Mouse (Mus musculus): ENCODE measurements around the gene Mif.

DNA sequence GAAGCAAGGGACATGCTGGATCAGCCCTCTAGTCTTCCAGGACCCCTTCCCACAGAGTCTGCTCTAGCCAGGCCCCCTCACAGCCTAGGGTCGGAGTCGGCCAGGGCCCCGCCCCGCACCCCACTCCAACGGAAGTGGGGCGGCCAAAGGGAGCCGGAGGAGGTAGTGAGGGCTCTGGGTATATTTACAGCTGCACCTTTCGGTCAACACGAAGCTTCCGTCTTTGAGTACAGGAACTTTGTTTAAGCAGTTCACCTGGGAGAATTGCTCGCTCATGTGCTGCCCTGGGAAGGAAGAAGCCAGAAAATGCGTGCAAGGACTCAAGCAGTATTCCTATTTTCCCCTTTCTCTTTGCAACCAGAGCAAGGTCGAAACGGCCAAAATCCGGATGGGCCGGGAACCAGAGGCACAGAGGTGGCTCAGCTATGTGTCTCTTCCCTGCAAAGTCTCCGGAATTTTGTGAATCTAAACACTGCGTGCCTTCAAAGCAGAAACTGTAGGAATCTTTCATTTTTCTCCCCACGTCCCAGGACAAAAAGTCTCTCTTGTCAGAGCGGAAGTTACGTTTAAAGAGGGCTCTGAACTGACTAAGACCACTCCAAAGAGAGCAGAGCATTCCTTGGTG, 26.5 kb downstream of the Mif start:
- TF ChIP-seq CTCF (IDR thresholded peaks at IDR 0.05; ENCODE audit: low read depth, low read length): no peak
- no peak for TF ChIP-seq GATA1 (IDR thresholded peaks at IDR 0.05; ENCODE audit: borderline replicate concordance, low read length)
- TF ChIP-seq TAL1 (conservative IDR thresholded peaks at IDR 0.05; ENCODE audit: low read depth, low read length): no peak
- no peak for TF ChIP-seq POLR2AphosphoS5 (IDR thresholded peaks at IDR 0.05; ENCODE audit: insufficient replicate concordance, low read depth, low read length)
- no peak for TF ChIP-seq GATA2 (IDR thresholded peaks at IDR 0.05; ENCODE audit: borderline replicate concordance, low read depth, low read length)
